Mouse (Mus musculus) G1E-ER4 (cell line): Measurements from ENCODE around the gene Tprkb. TPM values are rescaled to one million over a fixed set of nuclear protein-coding genes. Genes with fewer than 3 reads are reported as not detected.

Source experiments
- GATA1 ChIP-seq: IDR thresholded peaks from one replicate; pipeline ENCODE4 v1.8.0; 2012; ENCODE audit warnings: low read length, inconsistent platforms
- polyA plus RNA-seq: library from polyadenylated mRNA; stranded (reverse); fragments of >175 nt; gene quantifications from 2 replicates; pipeline ENCODE4 v1.2.3, GENCODE M21; 2012

Gene Tprkb
- polyA plus RNA-seq, 1 experiment = 7.1 TPM

GRCm38 (mm10) chr6:85919401-85919800 lies 7.7 kb downstream of the Tprkb start:
- TF ChIP-seq GATA1 = no peak

GRCm38 (mm10) chr6:85923643-85924042 lies 12.0 kb downstream of the Tprkb start:
- no peak for TF ChIP-seq GATA1

GRCm38 (mm10) chr6:85926709-85927108 lies 15.0 kb downstream of the Tprkb start:
- no peak for TF ChIP-seq GATA1

- no peak for TF ChIP-seq GATA1
Observed at GRCm38 (mm10) chr6:85927476-85928464, 16.1 kb downstream of the Tprkb start.

- TF ChIP-seq GATA1 = no peak
Observed at GRCm38 (mm10) chr6:85929312-85929711, 17.6 kb downstream of the Tprkb start.

GRCm38 (mm10) chr6:85934047-85934446 lies 22.4 kb downstream of the Tprkb start:
- no peak for TF ChIP-seq GATA1

- no peak for TF ChIP-seq GATA1
Observed at GRCm38 (mm10) chr6:85935646-85936045, 24.0 kb downstream of the Tprkb start.

- no peak for TF ChIP-seq GATA1
Observed at GRCm38 (mm10) chr6:85938701-85939100, 27.0 kb downstream of the Tprkb start.

GRCm38 (mm10) chr6:85942469-85942868 lies 30.8 kb downstream of the Tprkb start:
- TF ChIP-seq GATA1 = no peak

GRCm38 (mm10) chr6:85948549-85948948 lies 36.9 kb downstream of the Tprkb start:
- no peak for TF ChIP-seq GATA1

GRCm38 (mm10) chr6:85957581-85957980 lies 45.9 kb downstream of the Tprkb start:
- no peak for TF ChIP-seq GATA1

GRCm38 (mm10) chr6:85961101-85962091 lies 49.7 kb downstream of the Tprkb start, which contains the start of gene Dusp11:
Dusp11 (minus strand) TSS chr6:85961667.
- no peak for TF ChIP-seq GATA1

- TF ChIP-seq GATA1 = no peak
Observed at GRCm38 (mm10) chr6:85966686-85967085, 55.0 kb downstream of the Tprkb start.

GRCm38 (mm10) chr6:85969889-85970288 lies 58.2 kb downstream of the Tprkb start:
- no peak for TF ChIP-seq GATA1

GRCm38 (mm10) chr6:85972699-85973098 lies 61.0 kb downstream of the Tprkb start:
- TF ChIP-seq GATA1 = no peak

- no peak for TF ChIP-seq GATA1
Observed at GRCm38 (mm10) chr6:85973336-85973735, 61.7 kb downstream of the Tprkb start.
